Mouse (Mus musculus): Measurements from ENCODE around the gene Uqcrq.
A peak's percentile ranks its signal among the peaks of the same experiment; 100 is the strongest.

Gene Uqcrq

GRCm38 (mm10) chr11:53430670-53431346 is at the start of gene Uqcrq, which contains the start of gene Gdf9:
Gene Uqcrq, minus strand, starts transcription at chr11:53430831.
Gene Gdf9, plus strand, starts transcription at chr11:53431023.
- peak; percentile 99 for DNase-seq

GRCm38 (mm10) chr11:53479783-53480301 is 49.2 kb upstream of the Uqcrq start, which contains the start of the genes Gm9945 and Sowaha:
Gene Gm9945, plus strand, starts transcription at chr11:53480166.
Gene Sowaha, minus strand, starts transcription at chr11:53480274.
- DNase-seq: peak; percentile 83

GRCm38 (mm10) chr11:53479171-53479782 is 48.6 kb upstream of the Uqcrq start:
- no peak for DNase-seq

- DNase-seq: no peak
Observed at GRCm38 (mm10) chr11:53478383-53479170, 47.9 kb upstream of the Uqcrq start.

GRCm38 (mm10) chr11:53477833-53478232 is 47.2 kb upstream of the Uqcrq start:
- no peak for DNase-seq

GRCm38 (mm10) chr11:53475620-53476019 is 45.0 kb upstream of the Uqcrq start:
- peak; percentile 29 for DNase-seq

- DNase-seq: no peak
Observed at GRCm38 (mm10) chr11:53472709-53473108, 42.1 kb upstream of the Uqcrq start.

GRCm38 (mm10) chr11:53469968-53470695 is 39.5 kb upstream of the Uqcrq start, which contains the start of gene Gm9837:
Gene Gm9837, minus strand, starts transcription at chr11:53470479.
- DNase-seq: peak; percentile 94

GRCm38 (mm10) chr11:53469294-53469967 is 38.8 kb upstream of the Uqcrq start:
- DNase-seq: no peak

- peak; percentile 90 for DNase-seq
Observed at GRCm38 (mm10) chr11:53466231-53466971, 35.8 kb upstream of the Uqcrq start.

GRCm38 (mm10) chr11:53463551-53464424 is 33.2 kb upstream of the Uqcrq start:
- DNase-seq: peak; percentile 82

GRCm38 (mm10) chr11:53461727-53462126 is 31.1 kb upstream of the Uqcrq start:
- DNase-seq: no peak

- no peak for DNase-seq
Observed at GRCm38 (mm10) chr11:53460192-53460591, 29.6 kb upstream of the Uqcrq start.

- no peak for DNase-seq
Observed at GRCm38 (mm10) chr11:53458996-53459395, 28.4 kb upstream of the Uqcrq start.

GRCm38 (mm10) chr11:53457372-53457954 is 26.8 kb upstream of the Uqcrq start:
- no peak for DNase-seq

- DNase-seq: no peak
Observed at GRCm38 (mm10) chr11:53456474-53457371, 26.1 kb upstream of the Uqcrq start, which contains the start of the genes Gm10447 and Shroom1. Gene Gm10447, minus strand, starts transcription at chr11:53457110. Gene Shroom1, plus strand, starts transcription at chr11:53457205.

GRCm38 (mm10) chr11:53453031-53453430 is 22.4 kb upstream of the Uqcrq start:
- DNase-seq: no peak

- no peak for DNase-seq
Observed at GRCm38 (mm10) chr11:53452396-53452795, 21.8 kb upstream of the Uqcrq start.
